Mouse (Mus musculus) erythroblast, embryonic 14.5 days (primary cell): Measurements from ENCODE around the gene Olfr394. TPM values are rescaled to one million over a fixed set of nuclear protein-coding genes. Genes with fewer than 3 reads are reported as not detected.
"Not testable (repeated sequence)": the region's sequence is repeated elsewhere in the genome, so short reads cannot be mapped to it uniquely, and the experiment has no call there.

Source experiments
- H3K27me3 ChIP-seq: 2 replicates; pipeline ENCODE4 v1.6.1; 2012; ENCODE audit warnings: inconsistent platforms; ENCODE audit not compliant: control insufficient read depth
- H3K36me3 ChIP-seq: 2 replicates; pipeline ENCODE4 v1.6.1; 2012; ENCODE audit warnings: mild to moderate bottlenecking, inconsistent platforms; ENCODE audit not compliant: control insufficient read depth
- H3K4me1 ChIP-seq: 2 replicates; pipeline ENCODE4 v1.6.1; 2012; ENCODE audit warnings: inconsistent platforms; ENCODE audit not compliant: control insufficient read depth
- H3K4me3 ChIP-seq: replicated peaks from 2 replicates; pipeline ENCODE3; 2012; ENCODE audit warnings: moderate library complexity, mild to moderate bottlenecking, inconsistent platforms
- H3K9me3 ChIP-seq: 2 replicates; pipeline ENCODE4 v1.6.1; 2012; ENCODE audit warnings: low read length, inconsistent platforms, mixed read lengths; ENCODE audit not compliant: control insufficient read depth
- GATA1 ChIP-seq: IDR thresholded peaks from 2 replicates; pipeline ENCODE4 v1.6.1; 2012; ENCODE audit warnings: low read length, inconsistent platforms, mixed read lengths
- TAL1 ChIP-seq: IDR thresholded peaks from 3 replicates; pipeline ENCODE4 v1.6.1; 2012; ENCODE audit warnings: low read length, inconsistent platforms, mixed read lengths
- polyA plus RNA-seq: library from polyadenylated mRNA; stranded (reverse); fragments of >175 nt; gene quantifications from 2 replicates; pipeline ENCODE4 v1.2.3, GENCODE M21; 2012

Gene Olfr394
- not detected in 2 replicates for polyA plus RNA-seq

GRCm38 (mm10) chr11:73890671-73891070, at the start of gene Olfr394:
TSS of gene Olfr394 (minus strand) at chr11:73890771.
- no peaks in the 10 kb centered on the region for H3K4me1 ChIP-seq
- no peak for TF ChIP-seq GATA1
- TF ChIP-seq TAL1, result no peak
- H3K36me3 ChIP-seq, result no peaks in the 10 kb centered on the region

DNA sequence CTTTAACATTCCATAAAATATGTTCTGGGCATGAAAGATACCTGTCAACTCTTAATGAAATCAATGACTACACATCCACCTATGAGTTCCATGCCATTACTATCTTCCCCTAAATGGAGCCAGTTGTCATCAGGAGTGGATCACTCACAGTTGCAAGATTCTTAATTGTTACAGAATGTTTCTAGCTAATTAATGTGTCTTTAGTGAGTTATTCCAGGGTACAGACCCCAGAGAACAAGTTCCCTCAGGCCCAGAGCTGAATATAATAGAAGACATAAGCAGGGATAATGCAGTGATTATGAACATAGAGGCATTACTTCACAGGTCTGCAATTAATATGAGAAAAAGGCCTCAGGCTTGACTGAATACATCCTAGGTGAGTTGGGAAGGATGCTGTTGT, 45.8 kb upstream of the Olfr394 start, which contains the start of gene Olfr23:
Olfr23 (plus strand) TSS at position 301 of the 400 bp plus-strand sequence.
- Histone ChIP-seq H3K36me3 (no peaks in the 10 kb centered on the region), H3K27me3 (no peaks in the 10 kb centered on the region), H3K4me1 (no peaks in the 10 kb centered on the region), H3K4me3 (no peak within 1 kb of the TSS), H3K9me3 (no peaks in the 10 kb centered on the region)
- no peak for TF ChIP-seq GATA1
- no peak for TF ChIP-seq TAL1

More at GRCm38 (mm10) chr11:73890671-73891070, at the start of gene Olfr394:
- H3K4me3 ChIP-seq, result no peak within 1 kb of the TSS
- H3K27me3 ChIP-seq, result no peaks in the 10 kb centered on the region
- H3K9me3 ChIP-seq, result 0 out of 2 replicates have a peak, but pooled peaks cover 2% of the 10 kb centered on the region

DNA sequence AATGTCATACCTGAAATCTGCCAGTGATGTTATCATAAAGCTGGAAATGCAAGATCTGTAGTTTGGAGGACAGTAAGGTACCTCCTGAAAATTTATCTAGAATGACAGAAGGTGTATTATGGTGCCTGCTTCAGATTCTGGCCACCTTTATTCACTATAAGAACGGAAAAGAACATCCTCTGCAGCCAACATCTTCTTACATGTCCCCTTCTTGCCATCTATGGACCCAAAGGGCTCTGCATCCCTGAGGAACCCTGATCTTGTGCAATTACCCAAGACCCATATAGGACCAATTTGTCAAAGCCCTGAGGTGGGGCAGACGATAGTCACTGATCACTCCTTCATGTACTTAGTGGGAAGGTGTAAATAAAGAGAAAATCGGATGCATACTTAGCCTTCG, 18.6 kb upstream of the Olfr394 start, which contains the start of gene Olfr395:
Olfr395 (minus strand) TSS at position 101 of the 400 bp plus-strand sequence.
- H3K36me3 ChIP-seq, result not testable (repeated sequence)

GRCm38 (mm10) chr11:73851354-73851753, 39.2 kb downstream of the Olfr394 start, which contains the start of gene Olfr393:
TSS of gene Olfr393 (minus strand) at chr11:73851454.
- H3K4me1 ChIP-seq, result no peaks in the 10 kb centered on the region
- H3K9me3 ChIP-seq, result peaks cover 2% of the 10 kb centered on the region; the same call in 1 of the 2 replicates
- TF ChIP-seq TAL1 (no peak), GATA1 (no peak)
- H3K36me3 ChIP-seq, result no peaks in the 10 kb centered on the region
- H3K4me3 ChIP-seq, result no peak within 1 kb of the TSS
- H3K27me3 ChIP-seq, result no peaks in the 10 kb centered on the region

More for the DNA sequence above, 18.6 kb upstream of the Olfr394 start, which contains the start of gene Olfr395:
- H3K9me3 ChIP-seq, H3K27me3 ChIP-seq, H3K4me3 ChIP-seq, H3K4me1 ChIP-seq: not testable (repeated sequence)

Other genes with a start within 250 kb of the Olfr394 start
- not detected in 2 replicates for gene Zfp735, start 202.0 kb downstream of the Olfr394 start, polyA plus RNA-seq
- not detected in 2 replicates for gene Olfr389, start 110.1 kb downstream of the Olfr394 start, polyA plus RNA-seq
- gene Olfr390, start 107.8 kb downstream of the Olfr394 start, polyA plus RNA-seq, result not detected in 2 replicates
- not detected in 2 replicates for gene Olfr391-ps, start 87.7 kb downstream of the Olfr394 start, polyA plus RNA-seq
- gene Olfr392, start 73.7 kb downstream of the Olfr394 start, polyA plus RNA-seq, result not detected in 2 replicates
- not detected in 2 replicates for gene Olfr393, start 39.3 kb downstream of the Olfr394 start, polyA plus RNA-seq
- gene Olfr395, start 18.5 kb upstream of the Olfr394 start, polyA plus RNA-seq, result not detected in 2 replicates
- gene Olfr23, start 45.9 kb upstream of the Olfr394 start, polyA plus RNA-seq, result not detected in 2 replicates
- not detected in 2 replicates for gene Olfr397, start 70.0 kb upstream of the Olfr394 start, polyA plus RNA-seq
- gene Olfr398, start 99.6 kb upstream of the Olfr394 start, polyA plus RNA-seq, result not detected in 2 replicates
- gene Olfr139, start 165.8 kb upstream of the Olfr394 start, polyA plus RNA-seq, result not detected in 2 replicates
- gene Olfr399, start 165.8 kb upstream of the Olfr394 start, polyA plus RNA-seq, result not detected in 2 replicates
- not detected in 2 replicates for gene Zfp616, start 179.2 kb upstream of the Olfr394 start, polyA plus RNA-seq
- gene Olfr401, start 222.9 kb upstream of the Olfr394 start, polyA plus RNA-seq, result not detected in 2 replicates